Mouse (Mus musculus): ENCODE results near the gene Srcap. TPM values are rescaled to one million over a fixed set of nuclear protein-coding genes. Genes with fewer than 3 reads are reported as not detected.

Srcap gene
- total and polyA plus RNA-seq, 2 experiments from 2014 or later, result 23.7 to 39.9 TPM

DNA sequence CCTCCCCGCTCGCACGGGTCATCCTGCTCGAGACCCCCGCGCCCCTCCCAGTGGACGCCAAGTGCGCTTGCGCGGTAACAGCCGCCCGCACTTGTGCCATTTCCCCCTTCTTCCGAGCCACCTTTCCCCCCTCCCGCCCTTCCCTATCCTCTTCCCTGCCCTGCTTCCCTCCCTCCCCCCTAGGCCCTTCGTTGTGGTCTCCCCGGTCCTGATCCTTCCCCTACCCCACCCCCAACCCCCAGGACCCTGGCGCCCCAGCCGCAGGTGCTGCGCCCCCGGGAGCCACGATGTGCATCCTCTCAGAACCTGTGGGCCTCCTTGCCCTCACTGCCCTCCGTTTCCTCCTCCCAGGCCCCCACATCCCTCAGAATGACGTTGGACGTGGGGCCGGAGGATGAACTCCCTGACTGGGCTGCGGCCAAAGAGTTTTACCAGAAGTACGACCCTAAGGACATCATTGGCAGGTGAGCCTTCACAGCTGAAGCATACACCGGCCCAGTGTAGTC, 61.8 kb downstream of the Srcap start:
- Histone ChIP-seq H3K4me3 (ENCODE audit: low read depth, low read length) (peak overlapping the region; percentile 72), H3K4me2 (ENCODE audit: low read depth) (peak overlapping the region; percentile 95), H3K27me3 (ENCODE audit: insufficient read depth, low read length) (no peaks in the 10 kb centered on the region), H3K36me3 (ENCODE audit: insufficient read depth) (peaks cover 17% of the 10 kb centered on the region; the same call in 1 of the 2 replicates), H3K9ac (peak overlapping the region; percentile 79), H3K27ac (ENCODE audit: low read depth, low read length) (peak overlapping the region; percentile 72), H3K9me3 (ENCODE audit: low read length) (no peaks in the 10 kb centered on the region), H3K4me1 (ENCODE audit: insufficient read depth) (peaks cover 20% of the 10 kb centered on the region)
- peak; percentile 57; the same call in 1 of the 2 replicates for ATAC-seq
- no peak for TF ChIP-seq CTCF (IDR thresholded peaks at IDR 0.05; ENCODE audit: low read depth)
- WGBS, result 1% methylated on average over 22 of the region's 28 CpGs
- DNase-seq, result no peak

GRCm38 (mm10) chr7:127574115-127574514, 62.3 kb downstream of the Srcap start:
- ATAC-seq (no peak), DNase-seq (no peak)
- Histone ChIP-seq H3K27ac (ENCODE audit: low read depth, low read length) (no peak overlapping the region), H3K4me3 (ENCODE audit: low read depth, low read length) (peak overlapping the region; percentile 72), H3K27me3 (ENCODE audit: insufficient read depth, low read length) (no peaks in the 10 kb centered on the region), H3K36me3 (ENCODE audit: insufficient read depth) (peaks cover 21% of the 10 kb centered on the region), H3K4me2 (ENCODE audit: low read depth) (peak overlapping the region; percentile 95), H3K9ac (peak overlapping the region; percentile 79), H3K9me3 (ENCODE audit: low read length) (no peaks in the 10 kb centered on the region), H3K4me1 (ENCODE audit: insufficient read depth) (peaks cover 20% of the 10 kb centered on the region)
- WGBS, result 21% methylated on average over 7 of the region's 7 CpGs
- TF ChIP-seq CTCF (IDR thresholded peaks at IDR 0.05; ENCODE audit: low read depth), result no peak

GRCm38 (mm10) chr7:127583260-127583659, 71.5 kb downstream of the Srcap start:
- DNase-seq, result no peak
- Histone ChIP-seq H3K27me3 (ENCODE audit: insufficient read depth, low read length) (no peaks in the 10 kb centered on the region), H3K9me3 (ENCODE audit: low read length) (no peaks in the 10 kb centered on the region), H3K4me1 (ENCODE audit: insufficient read depth) (no peaks in the 10 kb centered on the region), H3K4me2 (ENCODE audit: low read depth) (no peak overlapping the region), H3K9ac (no peak overlapping the region), H3K4me3 (ENCODE audit: low read depth, low read length) (no peak overlapping the region), H3K27ac (ENCODE audit: low read depth, low read length) (no peak overlapping the region), H3K36me3 (ENCODE audit: insufficient read depth) (peaks cover 46% of the 10 kb centered on the region)
- no peak for TF ChIP-seq CTCF (IDR thresholded peaks at IDR 0.05; ENCODE audit: low read depth)
- no peak for ATAC-seq
- 94% methylated on average over 6 of the region's 6 CpGs for WGBS

DNA sequence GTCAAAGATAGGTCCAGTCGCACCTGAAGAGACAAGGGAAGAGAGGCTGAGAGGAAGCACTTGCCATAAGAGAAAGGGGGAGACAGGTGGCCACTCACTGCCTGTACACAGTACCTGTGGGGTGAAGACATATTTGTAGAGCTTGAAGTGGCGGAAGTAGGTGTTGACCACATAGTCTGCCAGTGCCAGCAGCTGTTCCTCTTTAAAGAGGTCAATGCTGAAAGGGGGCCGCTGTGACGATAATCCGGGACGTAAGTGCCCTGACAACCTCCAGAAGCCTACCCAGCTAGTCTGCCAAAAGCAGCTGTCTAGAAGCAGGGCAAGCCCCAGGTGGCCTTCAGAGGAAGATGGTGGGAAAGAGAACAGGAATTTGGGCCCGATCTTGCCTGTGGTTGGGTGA, 73.2 kb downstream of the Srcap start:
- ATAC-seq, result no peak
- no peak for DNase-seq
- no peaks in the 10 kb centered on the region for H3K27me3 ChIP-seq (ENCODE audit: insufficient read depth, low read length)
- no peaks in the 10 kb centered on the region for H3K9me3 ChIP-seq (ENCODE audit: low read length)
- WGBS, result 90% methylated on average over 7 of the region's 7 CpGs
- H3K4me3 ChIP-seq (ENCODE audit: low read depth, low read length), result no peak overlapping the region
- H3K9ac ChIP-seq, result no peak overlapping the region
- no peak for TF ChIP-seq CTCF (IDR thresholded peaks at IDR 0.05; ENCODE audit: low read depth)
- H3K27ac ChIP-seq (ENCODE audit: low read depth, low read length), result no peak overlapping the region
- peaks cover 36% of the 10 kb centered on the region for H3K36me3 ChIP-seq (ENCODE audit: insufficient read depth)
- H3K4me2 ChIP-seq (ENCODE audit: low read depth), result no peak overlapping the region
- H3K4me1 ChIP-seq (ENCODE audit: insufficient read depth), result no peaks in the 10 kb centered on the region

GRCm38 (mm10) chr7:127586149-127586548, 74.4 kb downstream of the Srcap start:
- WGBS, result 91% methylated on average over 6 of the region's 6 CpGs
- no peak for ATAC-seq
- peaks cover 42% of the 10 kb centered on the region for H3K36me3 ChIP-seq (ENCODE audit: insufficient read depth)
- H3K4me3 ChIP-seq (ENCODE audit: low read depth, low read length), result no peak overlapping the region
- H3K27ac ChIP-seq (ENCODE audit: low read depth, low read length), result no peak overlapping the region
- H3K9ac ChIP-seq, result no peak overlapping the region
- TF ChIP-seq CTCF (IDR thresholded peaks at IDR 0.05; ENCODE audit: low read depth), result no peak
- H3K27me3 ChIP-seq (ENCODE audit: insufficient read depth, low read length), result no peaks in the 10 kb centered on the region
- H3K4me2 ChIP-seq (ENCODE audit: low read depth), result no peak overlapping the region
- no peaks in the 10 kb centered on the region for H3K4me1 ChIP-seq (ENCODE audit: insufficient read depth)
- no peaks in the 10 kb centered on the region for H3K9me3 ChIP-seq (ENCODE audit: low read length)
- DNase-seq, result no peak

- Histone ChIP-seq H3K4me3 (ENCODE audit: low read depth, low read length) (peak overlapping the region; percentile 82; the same call in 1 of the 2 replicates), H3K9me3 (ENCODE audit: low read length) (no peaks in the 10 kb centered on the region), H3K4me1 (ENCODE audit: insufficient read depth) (no peaks in the 10 kb centered on the region), H3K27me3 (ENCODE audit: insufficient read depth, low read length) (no peaks in the 10 kb centered on the region), H3K36me3 (ENCODE audit: insufficient read depth) (peaks cover 46% of the 10 kb centered on the region), H3K9ac (no peak overlapping the region), H3K4me2 (ENCODE audit: low read depth) (peak overlapping the region; percentile 76), H3K27ac (ENCODE audit: low read depth, low read length) (no peak overlapping the region)
- WGBS, result 73% methylated on average over 5 of the region's 5 CpGs
- ATAC-seq (no peak), DNase-seq (no peak)
- TF ChIP-seq CTCF (IDR thresholded peaks at IDR 0.05; ENCODE audit: low read depth), result no peak
Measured at GRCm38 (mm10) chr7:127587196-127587595, 75.4 kb downstream of the Srcap start.

- Histone ChIP-seq H3K36me3 (ENCODE audit: insufficient read depth) (peaks cover 46% of the 10 kb centered on the region), H3K4me2 (ENCODE audit: low read depth) (peak within 1 kb of the TSS; percentile 76), H3K9ac (peak within 1 kb of the TSS; percentile 74), H3K9me3 (ENCODE audit: low read length) (no peaks in the 10 kb centered on the region), H3K4me3 (ENCODE audit: low read depth, low read length) (peak within 1 kb of the TSS; percentile 82), H3K4me1 (ENCODE audit: insufficient read depth) (no peaks in the 10 kb centered on the region), H3K27me3 (ENCODE audit: insufficient read depth, low read length) (no peaks in the 10 kb centered on the region), H3K27ac (ENCODE audit: low read depth, low read length) (peak within 1 kb of the TSS; percentile 51)
- under 1% methylated on average over 50 of the region's 50 CpGs for WGBS
- peak; percentile 96 for DNase-seq
- TF ChIP-seq CTCF (IDR thresholded peaks at IDR 0.05; ENCODE audit: low read depth), result peak; percentile 29; the same call in 1 of the 2 replicates
- peak; percentile 96 for ATAC-seq
Measured at GRCm38 (mm10) chr7:127588011-127588871, 76.5 kb downstream of the Srcap start, which contains the start of the genes Ccdc189 and Rnf40. Ccdc189 (minus strand) TSS chr7:127588595. Rnf40 (plus strand) TSS chr7:127588767.
